Mouse (Mus musculus): ENCODE measurements around the gene Itgb4.

GRCm38 (mm10) chr11:115955195-115955858 lies 19.2 kb upstream of the Itgb4 start:
- no peak for TF ChIP-seq CTCF (IDR thresholded peaks at IDR 0.05; ENCODE audit: borderline replicate concordance, insufficient read depth, low read length)
- no peak for TF ChIP-seq POLR2A (IDR thresholded peaks at IDR 0.05; ENCODE audit: low read depth, low read length)
